Mouse (Mus musculus) forebrain, embryonic 15.5 days (tissue): ENCODE results near the gene Metap1. TPM values are rescaled to one million over a fixed set of nuclear protein-coding genes. Genes with fewer than 3 reads are reported as not detected.
A peak's percentile ranks its signal among the peaks of the same experiment; 100 is the strongest.

Experiments
- ATAC-seq: fragments of 200-750 bp; cut with Nextera tagmentation; replicated peaks from 2 replicates; pipeline ENCODE4 v1.8.0; 2017; ENCODE audit warnings: mild to moderate bottlenecking, moderate TSS enrichment, moderate library complexity
- H3K27ac ChIP-seq: fragments of 300-500 bp; sonication (generic); replicated peaks from 2 replicates; pipeline ENCODE4 v1.5.1; 2015; ENCODE audit warnings: mild to moderate bottlenecking, inconsistent platforms
- H3K27me3 ChIP-seq: fragments of 300-500 bp; sonication (generic); 2 replicates; pipeline ENCODE4 v1.6.1; 2015; ENCODE audit warnings: inconsistent platforms
- H3K36me3 ChIP-seq: fragments of 300-500 bp; sonication (generic); 2 replicates; pipeline ENCODE4 v1.6.1; 2015; ENCODE audit warnings: mild to moderate bottlenecking, inconsistent platforms
- H3K4me1 ChIP-seq: fragments of 300-500 bp; sonication (generic); 2 replicates; pipeline ENCODE4 v1.6.1; 2015; ENCODE audit warnings: inconsistent platforms
- H3K4me2 ChIP-seq: fragments of 300-500 bp; sonication (generic); replicated peaks from 2 replicates; pipeline ENCODE4 v1.6.1; 2015; ENCODE audit warnings: mild to moderate bottlenecking, inconsistent platforms
- H3K4me3 ChIP-seq: fragments of 300-500 bp; sonication (generic); 2 replicates; pipeline ENCODE4 v1.5.1; 2015; ENCODE audit warnings: mild to moderate bottlenecking, inconsistent platforms
- H3K9ac ChIP-seq: fragments of 300-500 bp; sonication (generic); replicated peaks from 2 replicates; pipeline ENCODE4 v1.6.1; 2015; ENCODE audit warnings: mild to moderate bottlenecking, inconsistent platforms
- H3K9me3 ChIP-seq: fragments of 300-500 bp; sonication (generic); 2 replicates; pipeline ENCODE4 v1.6.1; 2016; ENCODE audit warnings: inconsistent platforms
- WGBS: fragments of 180-500 bp; shearing (Covaris S2); methylation state at CpG from one replicate; pipeline ENCODE4 v1.1.7; 2015; ENCODE audit warnings: mixed read lengths; 5-methylcytosine and 5-hydroxymethylcytosine counted together
- polyA plus RNA-seq: library from polyadenylated mRNA; unstranded; fragments of >200 nt; fragmentation: Nextera tagmentation; extraction: Ambion mirVana; gene quantifications from 2 replicates; pipeline ENCODE4 v1.2.1, GENCODE M21; 2015

Metap1 gene
- polyA plus RNA-seq, 1 experiment from 2014 or later, result 44.8 TPM

GRCm38 (mm10) chr3:138463807-138464206 lies 25.5 kb downstream of the Metap1 start:
- H3K4me1 ChIP-seq, result no peaks in the 10 kb centered on the region
- no peak overlapping the region for H3K4me3 ChIP-seq
- no peaks in the 10 kb centered on the region for H3K9me3 ChIP-seq
- no peak overlapping the region for H3K27ac ChIP-seq
- H3K4me2 ChIP-seq, result no peak overlapping the region
- no peaks in the 10 kb centered on the region for H3K27me3 ChIP-seq
- 91% methylated on average over 6 of the region's 6 CpGs for WGBS
- peaks cover 71% of the 10 kb centered on the region for H3K36me3 ChIP-seq
- no peak overlapping the region for H3K9ac ChIP-seq
- ATAC-seq, result no peak

GRCm38 (mm10) chr3:138463137-138463536 lies 26.2 kb downstream of the Metap1 start:
- H3K27me3 ChIP-seq, result no peaks in the 10 kb centered on the region
- H3K9me3 ChIP-seq, result no peaks in the 10 kb centered on the region
- H3K36me3 ChIP-seq, result peaks cover 71% of the 10 kb centered on the region
- no peak overlapping the region for H3K4me2 ChIP-seq
- H3K27ac ChIP-seq, result no peak overlapping the region
- no peak overlapping the region for H3K9ac ChIP-seq
- WGBS, result 82% methylated on average over 2 of the region's 2 CpGs
- no peaks in the 10 kb centered on the region for H3K4me1 ChIP-seq
- peak; percentile 47 for ATAC-seq
- no peak overlapping the region for H3K4me3 ChIP-seq

GRCm38 (mm10) chr3:138461832-138462231 lies 27.5 kb downstream of the Metap1 start:
- ATAC-seq, result no peak
- Histone ChIP-seq H3K27ac (no peak overlapping the region), H3K4me2 (no peak overlapping the region), H3K4me3 (no peak overlapping the region), H3K27me3 (no peaks in the 10 kb centered on the region), H3K36me3 (peaks cover 76% of the 10 kb centered on the region), H3K4me1 (no peaks in the 10 kb centered on the region), H3K9ac (no peak overlapping the region), H3K9me3 (no peaks in the 10 kb centered on the region)
- WGBS, result 84% methylated on average over 3 of the region's 3 CpGs

DNA sequence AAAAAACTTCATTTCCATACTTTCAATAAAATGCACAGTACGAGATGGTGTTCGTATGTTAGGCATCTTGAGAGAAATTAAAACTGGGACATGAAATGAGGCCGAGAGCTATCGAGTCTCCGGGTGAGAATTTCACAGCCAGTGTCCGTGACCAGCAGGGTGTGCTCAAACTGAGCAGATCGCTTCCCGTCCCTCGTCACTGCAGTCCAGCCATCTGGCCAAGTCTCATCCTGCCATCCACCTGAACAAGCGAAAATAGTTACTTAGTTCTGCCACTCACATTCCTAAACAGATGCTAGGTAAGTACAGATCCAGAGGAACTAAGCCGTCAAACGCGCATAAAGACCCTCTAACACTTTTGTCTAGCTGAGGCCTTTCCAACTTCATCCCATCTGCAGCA lies 29.1 kb downstream of the Metap1 start:
- WGBS, result 83% methylated on average over 13 of the region's 13 CpGs
- H3K4me3 ChIP-seq, result no peak overlapping the region
- H3K36me3 ChIP-seq, result peaks cover 76% of the 10 kb centered on the region
- no peak overlapping the region for H3K9ac ChIP-seq
- no peaks in the 10 kb centered on the region for H3K9me3 ChIP-seq
- no peaks in the 10 kb centered on the region for H3K4me1 ChIP-seq
- ATAC-seq, result no peak
- H3K27ac ChIP-seq, result no peak overlapping the region
- H3K4me2 ChIP-seq, result no peak overlapping the region
- no peaks in the 10 kb centered on the region for H3K27me3 ChIP-seq

DNA sequence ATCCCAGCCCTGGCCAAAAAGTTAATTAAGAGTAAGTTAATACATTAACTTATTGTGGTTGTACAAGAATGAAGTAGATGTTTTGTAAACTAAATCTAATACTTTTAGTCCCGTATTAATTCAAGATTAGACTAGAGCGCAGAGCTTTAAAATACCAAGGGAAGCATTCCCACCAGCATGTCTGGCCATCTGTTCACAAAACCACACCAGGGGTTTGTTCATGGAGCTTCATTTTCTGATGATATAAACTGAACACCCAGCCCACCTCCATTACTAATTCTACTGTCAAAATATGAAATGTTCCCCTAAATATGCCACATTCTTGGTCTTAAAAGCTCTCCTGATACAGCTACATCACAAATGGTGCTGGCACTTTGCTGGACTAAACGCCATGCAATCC lies 30.9 kb downstream of the Metap1 start:
- no peaks in the 10 kb centered on the region for H3K9me3 ChIP-seq
- peaks cover 78% of the 10 kb centered on the region for H3K36me3 ChIP-seq

DNA sequence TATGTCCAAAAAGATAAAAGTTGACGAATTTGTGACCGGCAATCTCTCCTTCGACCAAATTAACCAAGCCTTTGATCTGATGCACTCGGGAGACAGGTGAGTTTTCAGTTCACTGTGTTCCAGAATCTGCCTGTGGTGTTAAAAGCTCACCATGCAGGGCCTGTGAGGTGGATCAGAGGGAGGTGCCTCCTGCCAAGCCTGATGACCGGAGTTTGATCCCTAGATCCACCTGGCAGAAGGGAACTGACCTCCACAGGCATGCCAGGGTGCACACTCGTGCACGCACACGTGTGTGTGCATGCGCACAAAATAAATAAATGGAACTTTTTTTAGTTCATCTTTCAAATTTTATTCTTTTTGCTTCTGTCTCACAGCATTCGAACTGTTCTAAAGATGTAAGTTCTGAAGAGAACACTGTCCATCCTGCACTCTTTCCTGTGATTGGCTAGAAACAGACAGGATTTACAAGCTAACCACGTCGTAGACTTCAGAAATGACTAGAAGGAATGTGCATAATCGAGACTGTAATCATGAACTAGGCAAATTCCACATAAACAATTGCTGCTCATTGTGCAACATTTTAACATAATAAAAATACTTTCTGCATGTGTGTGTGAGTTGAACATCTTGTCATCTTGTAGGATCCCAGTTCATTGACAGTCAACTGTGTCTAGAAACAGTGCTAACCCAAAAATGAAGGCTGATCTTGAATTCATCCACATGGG lies 34.4 kb downstream of the Metap1 start:
- 93% methylated on average over 13 of the region's 13 CpGs for WGBS
- H3K4me2 ChIP-seq, result no peak overlapping the region
- no peak for ATAC-seq
- H3K9me3 ChIP-seq, result no peaks in the 10 kb centered on the region
- no peak overlapping the region for H3K27ac ChIP-seq
- H3K9ac ChIP-seq, result no peak overlapping the region
- peaks cover 87% of the 10 kb centered on the region for H3K36me3 ChIP-seq
- H3K4me1 ChIP-seq, result no peaks in the 10 kb centered on the region
- H3K27me3 ChIP-seq, result no peaks in the 10 kb centered on the region
- no peak overlapping the region for H3K4me3 ChIP-seq

More for the DNA sequence above, 30.9 kb downstream of the Metap1 start:
- Histone ChIP-seq H3K4me3 (no peak overlapping the region), H3K27me3 (no peaks in the 10 kb centered on the region), H3K9ac (no peak overlapping the region), H3K27ac (no peak overlapping the region), H3K4me2 (no peak overlapping the region), H3K4me1 (no peaks in the 10 kb centered on the region)
- WGBS, result 92% methylated on average over 3 of the region's 3 CpGs
- no peak for ATAC-seq

DNA sequence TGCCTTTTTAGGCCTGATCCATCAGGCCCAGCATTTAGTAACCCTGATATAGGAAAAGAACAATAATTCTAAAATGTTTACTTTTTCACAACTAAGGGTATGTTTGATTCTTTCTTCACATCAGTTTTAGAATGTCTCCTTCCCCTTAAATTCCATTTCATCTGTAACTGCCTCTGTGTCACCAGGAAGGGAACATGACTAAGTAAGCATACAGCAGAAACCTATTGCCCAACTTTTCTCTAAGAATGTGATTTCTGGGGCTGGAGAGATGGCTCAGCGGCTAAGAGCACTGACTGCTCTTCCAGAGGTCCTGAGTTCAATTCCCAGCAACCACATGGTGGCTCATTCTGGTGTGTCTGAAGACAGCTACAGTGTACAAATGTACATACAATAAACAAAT lies 35.1 kb downstream of the Metap1 start:
- no peaks in the 10 kb centered on the region for H3K9me3 ChIP-seq
- no peak overlapping the region for H3K4me2 ChIP-seq
- no peaks in the 10 kb centered on the region for H3K4me1 ChIP-seq
- H3K9ac ChIP-seq, result no peak overlapping the region
- no peak overlapping the region for H3K27ac ChIP-seq
- H3K4me3 ChIP-seq, result no peak overlapping the region
- H3K36me3 ChIP-seq, result peaks cover 89% of the 10 kb centered on the region
- H3K27me3 ChIP-seq, result no peaks in the 10 kb centered on the region
- ATAC-seq, result no peak
- 98% methylated on average over 1 of the region's 1 CpGs for WGBS

DNA sequence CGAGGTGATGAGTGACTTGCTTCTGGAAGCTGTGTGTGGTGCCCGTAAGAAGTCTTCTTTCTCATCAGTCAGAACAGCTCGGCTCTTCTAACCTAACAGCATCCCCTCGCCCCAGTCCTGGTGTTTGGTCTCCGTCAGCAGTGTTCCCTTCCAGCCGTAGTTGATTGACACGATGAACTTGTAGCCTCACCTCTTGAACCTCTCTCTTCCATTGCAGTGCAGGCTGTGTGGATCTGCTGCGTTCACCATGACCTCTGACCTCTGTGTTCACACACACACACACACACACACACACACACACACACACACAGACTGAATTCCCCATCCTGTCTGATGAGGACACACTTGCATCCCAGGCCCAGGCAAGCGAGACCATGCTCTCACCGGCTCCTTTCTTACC lies 37.1 kb downstream of the Metap1 start:
- no peak for ATAC-seq
- Histone ChIP-seq H3K36me3 (peaks cover 86% of the 10 kb centered on the region), H3K4me2 (no peak overlapping the region), H3K9ac (no peak overlapping the region), H3K27me3 (no peaks in the 10 kb centered on the region), H3K9me3 (no peaks in the 10 kb centered on the region), H3K27ac (no peak overlapping the region), H3K4me1 (no peaks in the 10 kb centered on the region), H3K4me3 (no peak overlapping the region)
- 90% methylated on average over 10 of the region's 10 CpGs for WGBS

- peaks cover 14% of the 10 kb centered on the region for H3K4me1 ChIP-seq
- H3K9ac ChIP-seq, result no peak overlapping the region
- H3K27ac ChIP-seq, result no peak overlapping the region
- 87% methylated on average over 12 of the region's 12 CpGs for WGBS
- H3K4me2 ChIP-seq, result no peak overlapping the region
- H3K4me3 ChIP-seq, result no peak overlapping the region
- peaks cover 69% of the 10 kb centered on the region for H3K36me3 ChIP-seq
- ATAC-seq, result no peak
- H3K27me3 ChIP-seq, result no peaks in the 10 kb centered on the region
- H3K9me3 ChIP-seq, result no peaks in the 10 kb centered on the region
Measured at GRCm38 (mm10) chr3:138448077-138448860, 41.0 kb downstream of the Metap1 start.

DNA sequence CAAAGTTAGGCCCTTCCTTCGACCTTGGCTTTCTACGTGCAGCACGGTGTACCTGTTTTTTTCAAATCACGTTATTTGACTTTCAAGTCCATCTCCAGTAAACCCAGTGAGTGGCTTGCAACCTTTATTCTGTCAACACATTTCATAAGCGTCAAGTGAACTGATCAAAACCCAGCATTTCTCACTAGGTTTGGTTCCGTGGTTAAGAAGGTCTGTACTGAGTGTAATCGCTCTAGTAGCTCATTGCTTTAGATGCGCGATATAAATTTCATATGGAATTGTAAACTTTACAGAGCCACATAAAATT lies 45.9 kb downstream of the Metap1 start:
- H3K9me3 ChIP-seq, result no peaks in the 10 kb centered on the region
- peak overlapping the region; percentile 81 for H3K4me2 ChIP-seq
- no peak for ATAC-seq
- WGBS, result 1% methylated on average over 9 of the region's 9 CpGs
- H3K4me3 ChIP-seq, result peak overlapping the region; percentile 90
- peak overlapping the region; percentile 89 for H3K27ac ChIP-seq
- H3K27me3 ChIP-seq, result no peaks in the 10 kb centered on the region
- H3K9ac ChIP-seq, result peak overlapping the region; percentile 85
- peaks cover 28% of the 10 kb centered on the region for H3K36me3 ChIP-seq
- peaks cover 18% of the 10 kb centered on the region for H3K4me1 ChIP-seq

- H3K9me3 ChIP-seq, result no peaks in the 10 kb centered on the region
- peaks cover 18% of the 10 kb centered on the region for H3K4me1 ChIP-seq
- H3K9ac ChIP-seq, result peak within 1 kb of the TSS; percentile 85
- peak; percentile 98 for ATAC-seq
- peaks cover 22% of the 10 kb centered on the region for H3K36me3 ChIP-seq
- WGBS, result under 1% methylated on average over 78 of the region's 86 CpGs
- H3K27ac ChIP-seq, result peak within 1 kb of the TSS; percentile 89
- peak within 1 kb of the TSS; percentile 90 for H3K4me3 ChIP-seq
- H3K4me2 ChIP-seq, result peak within 1 kb of the TSS; percentile 81
- no peaks in the 10 kb centered on the region for H3K27me3 ChIP-seq
Measured at GRCm38 (mm10) chr3:138442612-138443464, 46.5 kb downstream of the Metap1 start, which contains the start of gene Adh5. TSS of gene Adh5 (plus strand) at chr3:138443093.

- peak; percentile 3; the same call in 1 of the 2 replicates for ATAC-seq
- 1% methylated on average over 9 of the region's 9 CpGs for WGBS
Measured at GRCm38 (mm10) chr3:138442203-138442602, 47.1 kb downstream of the Metap1 start.

More at GRCm38 (mm10) chr3:138442203-138442602, 47.1 kb downstream of the Metap1 start:
- Histone ChIP-seq H3K9ac (peak overlapping the region; percentile 85), H3K36me3 (peaks cover 16% of the 10 kb centered on the region; the same call in 1 of the 2 replicates), H3K27me3 (no peaks in the 10 kb centered on the region), H3K4me3 (peak overlapping the region; percentile 90), H3K4me1 (peaks cover 18% of the 10 kb centered on the region), H3K4me2 (peak overlapping the region; percentile 81), H3K9me3 (no peaks in the 10 kb centered on the region), H3K27ac (peak overlapping the region; percentile 89)
